Mouse (Mus musculus) spleen, postnatal 36 days (tissue): ENCODE measurements around the gene Arhgap15.
"Not testable (repeated sequence)": the region's sequence is repeated elsewhere in the genome, so short reads cannot be mapped to it uniquely, and the experiment has no call there.

Source experiments
- DNase-seq, 2 experiments: peaks; one replicate each; pipeline ENCODE4 v3.0.0; 2022; ENCODE audit warnings: low spot score in 2 of 2, mixed read lengths in 1 of 2

Arhgap15 gene

DNA sequence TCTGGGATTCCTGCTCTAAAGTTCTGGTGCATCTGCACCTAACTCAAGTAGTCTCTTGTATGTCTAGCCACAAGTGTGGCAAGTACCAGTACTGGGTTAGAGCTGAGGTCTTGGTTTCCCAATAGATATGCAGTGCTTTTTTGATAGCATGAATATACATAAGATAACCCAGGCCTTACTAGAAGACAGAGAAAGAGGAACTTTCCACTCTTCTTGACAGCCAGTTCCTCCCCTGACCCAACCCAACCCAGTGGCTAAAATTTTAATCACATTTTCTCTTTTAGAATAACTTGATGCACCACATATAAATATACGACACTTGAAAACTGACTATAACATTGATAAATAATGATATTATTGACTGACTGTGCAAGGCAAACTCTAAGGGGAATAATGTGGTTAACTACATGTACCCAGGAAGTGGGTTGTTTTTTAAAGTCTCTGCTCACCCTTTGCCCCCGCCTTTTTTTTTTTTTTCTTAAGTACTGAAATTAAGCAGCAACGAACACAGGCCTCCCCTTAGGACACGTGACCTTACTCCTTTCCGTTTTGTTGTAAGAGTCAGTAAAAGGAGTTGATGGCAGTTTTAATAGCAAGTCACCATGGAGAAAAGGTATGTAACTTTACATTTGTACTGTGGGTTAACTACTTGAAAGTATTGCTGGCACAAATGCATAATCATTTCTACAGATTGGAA, at the start of gene Arhgap15:
Gene Arhgap15 (plus strand): TSS at position 538 of the 697 bp plus-strand sequence.
- peak; percentile 66 to 73 for DNase-seq

DNA sequence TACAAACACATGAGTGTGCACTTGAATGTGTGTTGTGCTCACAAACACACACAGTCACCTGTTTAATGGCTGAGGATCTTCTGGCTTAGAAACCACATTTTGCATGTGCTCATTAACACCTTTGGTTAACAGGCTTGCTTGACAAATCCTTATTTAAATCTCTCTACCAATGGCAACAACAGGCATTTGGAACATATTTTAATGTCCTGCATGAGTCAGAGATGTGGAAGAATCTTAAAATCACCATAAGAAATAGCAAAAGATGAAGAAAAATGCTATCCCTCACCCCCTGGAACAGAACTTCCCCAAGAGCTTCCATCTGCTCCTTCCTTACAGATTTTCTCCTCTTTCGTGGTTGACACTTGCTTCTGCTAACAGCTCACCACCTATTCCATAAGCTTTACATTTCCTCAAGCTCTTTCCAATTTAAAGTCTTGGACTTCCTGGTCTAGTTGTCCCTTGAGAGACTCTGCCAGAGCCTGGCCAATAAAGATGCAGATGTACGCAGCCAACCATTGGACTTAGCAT, 35.9 kb upstream of the Arhgap15 start:
- DNase-seq, result no peak

DNA sequence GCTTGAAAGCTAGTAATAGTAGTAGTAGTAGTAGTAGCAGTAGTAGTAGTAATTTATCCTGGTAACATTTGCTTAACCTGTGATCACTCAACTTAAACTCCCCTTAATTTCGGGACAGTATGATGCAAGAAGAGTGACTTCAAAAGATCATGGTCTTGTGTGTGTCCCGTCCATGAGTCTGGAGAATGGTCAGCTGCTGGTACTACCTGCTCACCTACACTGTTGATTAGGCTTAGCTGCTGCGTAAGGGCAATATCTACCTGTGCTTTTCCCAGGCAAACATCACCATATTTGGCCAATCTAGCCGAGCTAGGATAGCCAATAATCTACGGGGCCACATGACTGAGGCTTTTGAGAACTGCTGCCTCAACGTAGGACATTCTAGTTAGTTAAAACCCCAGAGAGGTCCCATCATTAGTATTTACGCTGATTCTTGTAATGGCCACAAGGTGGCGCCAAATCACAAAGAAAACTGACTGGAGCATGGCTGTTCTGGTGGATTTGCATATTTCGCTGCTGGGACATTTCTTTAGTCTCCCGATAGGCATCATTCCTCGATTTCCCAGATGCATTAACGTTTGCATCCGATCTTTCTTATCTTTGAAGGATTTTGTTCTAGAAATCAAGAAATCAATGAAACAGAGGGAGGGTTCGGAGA, 26.0 kb upstream of the Arhgap15 start:
- peak; percentile 45 to 61 for DNase-seq

DNA sequence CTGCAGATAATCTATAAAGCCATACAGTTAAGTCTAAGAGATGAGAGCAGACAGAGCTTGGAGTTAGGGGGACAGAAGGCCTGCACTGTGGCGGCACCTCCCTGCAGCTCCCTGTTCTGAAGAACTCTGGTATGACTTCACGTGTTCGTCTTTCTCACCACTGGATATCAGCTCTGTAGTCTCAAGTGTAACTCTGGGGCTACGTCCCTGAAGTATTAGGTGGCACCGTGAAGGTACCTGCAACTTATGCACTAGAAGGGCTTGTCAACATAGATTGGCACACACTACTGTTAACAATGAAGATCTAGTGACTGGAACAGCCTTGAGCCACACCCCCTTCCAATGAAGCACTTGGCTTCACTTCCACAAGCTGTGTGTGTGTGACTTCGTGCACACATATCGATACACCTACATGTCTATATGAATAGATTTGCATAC, 25.5 kb upstream of the Arhgap15 start:
- no peak for DNase-seq

DNA sequence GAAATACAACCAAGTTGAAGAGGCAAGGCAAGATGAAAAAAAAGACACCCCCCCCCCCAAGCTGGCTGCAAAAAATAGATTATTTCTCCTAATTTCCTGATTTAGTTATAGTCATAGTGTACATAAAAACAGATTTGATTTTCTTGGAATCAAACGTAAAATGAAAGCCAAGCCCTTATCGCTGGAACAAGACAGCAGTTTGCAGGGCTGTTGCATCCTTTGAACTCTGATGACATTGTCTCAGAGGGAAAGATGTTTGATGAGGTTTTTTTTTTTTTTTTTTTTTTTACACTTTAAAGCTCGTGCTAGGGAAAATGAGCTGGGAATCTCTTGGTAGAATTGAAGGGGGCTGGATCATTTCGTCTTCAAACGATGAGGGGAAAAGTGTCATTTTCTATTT, 21.4 kb upstream of the Arhgap15 start:
- DNase-seq, result no peak

GRCm38 (mm10) chr2:43727693-43728092, 20.9 kb upstream of the Arhgap15 start:
- DNase-seq, result peak; percentile 75 to 76

- DNase-seq, result no peak
These were observed 19.8 kb upstream of the Arhgap15 start for GRCm38 (mm10) chr2:43728831-43729230.

GRCm38 (mm10) chr2:43732396-43732795, 16.2 kb upstream of the Arhgap15 start:
- DNase-seq, result no peak

GRCm38 (mm10) chr2:43735071-43735470, 13.6 kb upstream of the Arhgap15 start:
- DNase-seq, result not testable (repeated sequence)

DNA sequence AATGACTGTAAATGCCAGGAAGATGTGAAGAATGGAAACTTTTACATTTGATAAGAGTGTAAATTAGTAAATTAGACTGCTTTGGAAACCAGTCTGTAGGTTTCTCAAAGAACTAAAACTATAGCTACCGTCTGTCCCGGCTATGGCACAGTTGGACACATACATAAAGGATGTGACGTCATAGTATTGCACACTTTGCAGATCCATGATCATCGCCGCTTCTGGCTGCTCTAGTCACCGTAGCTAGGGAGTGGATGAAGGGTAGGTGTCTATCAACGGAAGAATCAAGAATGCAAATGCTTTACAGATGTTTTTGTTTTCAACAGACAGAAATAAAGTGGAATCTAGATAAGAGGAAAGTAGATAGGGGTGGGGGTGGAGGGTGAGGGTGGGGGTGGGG, 11.1 kb upstream of the Arhgap15 start:
- DNase-seq, result no peak

GRCm38 (mm10) chr2:43738562-43739112, 10.0 kb upstream of the Arhgap15 start:
- DNase-seq, result peak; percentile 69 to 74

- DNase-seq, result peak; percentile 47 to 53
These were observed 9.3 kb upstream of the Arhgap15 start for GRCm38 (mm10) chr2:43739190-43739818.

DNA sequence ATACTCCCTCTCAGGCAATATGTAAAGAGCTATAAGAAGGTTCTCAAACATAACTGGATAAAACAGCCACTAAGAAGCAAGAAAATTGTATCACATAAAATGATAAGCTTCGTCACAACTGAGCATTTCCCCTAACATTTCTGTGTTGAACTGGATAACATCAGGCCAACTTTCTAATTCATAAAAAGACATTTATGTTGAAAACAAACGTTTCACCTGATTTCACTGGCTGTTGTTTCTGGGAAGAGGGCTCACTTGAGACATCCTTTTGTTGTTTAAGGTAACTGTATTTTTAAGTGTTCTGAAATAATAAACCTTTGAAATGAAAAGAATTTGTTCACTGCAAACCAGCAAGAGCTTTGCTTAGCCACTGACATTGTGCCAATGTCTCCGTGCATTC, 697 bp downstream of the Arhgap15 start:
- DNase-seq, result no peak

DNA sequence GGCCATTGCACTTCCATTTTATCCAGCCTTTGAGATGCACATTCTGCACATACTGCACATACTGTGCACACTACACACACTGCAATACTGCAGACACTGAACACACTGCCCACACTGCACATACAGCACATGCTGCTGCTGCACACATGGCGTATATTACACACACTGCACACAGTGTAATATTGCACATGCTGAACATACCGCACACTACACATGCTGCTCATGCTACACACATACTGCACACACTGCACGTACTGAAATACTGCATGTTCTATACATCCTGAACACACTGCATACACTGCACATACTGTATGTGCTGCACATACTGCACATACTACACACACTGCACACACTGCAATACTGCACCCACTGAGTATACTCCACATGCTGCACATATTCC, 7.3 kb downstream of the Arhgap15 start:
- DNase-seq, result no peak

DNA sequence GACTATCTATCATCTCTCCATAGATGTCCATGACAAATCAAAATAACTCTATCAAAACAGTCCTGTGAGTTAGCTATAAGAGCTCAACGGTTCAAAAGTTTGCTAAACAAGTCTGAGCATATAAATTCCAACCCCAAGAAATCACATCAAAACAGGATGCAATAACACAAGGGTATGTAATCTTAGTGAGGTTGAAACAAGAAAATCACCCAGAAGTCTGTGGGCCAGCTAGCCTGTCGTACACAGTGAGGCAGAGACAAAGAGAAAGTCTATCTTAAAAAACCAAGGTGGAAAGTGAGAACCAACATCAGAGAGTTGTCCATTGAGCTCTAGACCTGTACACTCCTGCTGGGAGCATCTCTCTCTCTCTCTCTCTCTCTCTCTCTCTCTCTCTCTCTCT, 8.0 kb downstream of the Arhgap15 start:
- DNase-seq, result no peak

- DNase-seq, result no peak
These were observed 13.1 kb downstream of the Arhgap15 start for GRCm38 (mm10) chr2:43761735-43762134.

DNA sequence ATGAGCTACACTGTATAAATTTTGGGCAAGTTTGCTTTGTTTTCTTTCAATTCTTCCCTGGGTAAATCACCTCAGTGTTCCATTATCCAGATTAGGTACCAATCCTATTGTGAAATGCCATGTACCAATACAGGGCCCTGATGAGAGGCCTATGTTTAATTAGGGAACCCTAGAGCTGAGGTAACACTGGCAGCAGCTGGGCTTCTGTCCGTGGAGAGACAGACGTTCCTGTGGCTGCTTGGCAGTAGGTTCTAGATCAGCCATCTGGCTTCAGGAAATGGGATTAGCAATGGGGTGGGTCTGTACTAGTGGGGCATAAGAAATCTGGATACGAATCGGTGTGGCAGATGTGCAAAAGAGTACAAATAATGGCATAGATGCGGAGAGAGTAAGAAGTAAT, 14.7 kb downstream of the Arhgap15 start:
- no peak for DNase-seq

DNA sequence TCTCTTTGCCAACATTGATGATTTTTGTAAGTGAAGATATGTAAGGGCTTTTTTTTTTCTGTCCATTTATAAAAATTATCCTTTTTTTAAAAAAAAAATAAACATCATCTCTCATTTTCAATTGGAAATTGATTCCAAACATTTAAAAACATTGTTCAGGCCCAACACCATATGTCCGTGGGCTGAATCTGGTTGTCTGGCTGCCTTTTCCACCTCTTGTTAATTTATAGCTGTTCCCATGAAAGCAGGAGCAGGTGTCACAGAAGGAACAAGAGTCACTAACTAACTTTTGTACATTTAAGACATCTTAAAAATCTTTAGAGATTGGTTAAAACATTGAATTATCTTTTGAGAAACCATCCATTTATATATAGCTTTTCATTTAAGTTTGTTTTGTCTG, 15.8 kb downstream of the Arhgap15 start:
- DNase-seq, result no peak

DNA sequence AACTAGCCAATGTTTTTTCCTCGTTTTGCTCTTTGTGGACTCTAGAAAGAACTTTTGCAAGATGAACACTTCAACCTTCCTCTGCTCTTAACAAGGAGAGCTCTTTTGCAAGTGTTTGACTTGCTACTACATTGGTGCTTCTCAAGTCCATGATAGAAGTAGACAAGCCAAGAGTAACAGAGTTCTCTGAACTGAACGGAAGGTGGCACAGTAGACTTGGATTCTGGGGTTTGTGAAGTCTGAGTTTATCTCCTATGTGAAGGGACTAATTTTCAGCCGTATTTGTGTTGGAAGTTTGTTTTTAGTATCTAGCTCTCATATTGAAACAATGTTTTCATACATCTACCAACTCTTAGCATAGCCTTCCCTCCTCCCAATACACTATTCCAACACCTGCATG, 17.6 kb downstream of the Arhgap15 start:
- no peak for DNase-seq

DNA sequence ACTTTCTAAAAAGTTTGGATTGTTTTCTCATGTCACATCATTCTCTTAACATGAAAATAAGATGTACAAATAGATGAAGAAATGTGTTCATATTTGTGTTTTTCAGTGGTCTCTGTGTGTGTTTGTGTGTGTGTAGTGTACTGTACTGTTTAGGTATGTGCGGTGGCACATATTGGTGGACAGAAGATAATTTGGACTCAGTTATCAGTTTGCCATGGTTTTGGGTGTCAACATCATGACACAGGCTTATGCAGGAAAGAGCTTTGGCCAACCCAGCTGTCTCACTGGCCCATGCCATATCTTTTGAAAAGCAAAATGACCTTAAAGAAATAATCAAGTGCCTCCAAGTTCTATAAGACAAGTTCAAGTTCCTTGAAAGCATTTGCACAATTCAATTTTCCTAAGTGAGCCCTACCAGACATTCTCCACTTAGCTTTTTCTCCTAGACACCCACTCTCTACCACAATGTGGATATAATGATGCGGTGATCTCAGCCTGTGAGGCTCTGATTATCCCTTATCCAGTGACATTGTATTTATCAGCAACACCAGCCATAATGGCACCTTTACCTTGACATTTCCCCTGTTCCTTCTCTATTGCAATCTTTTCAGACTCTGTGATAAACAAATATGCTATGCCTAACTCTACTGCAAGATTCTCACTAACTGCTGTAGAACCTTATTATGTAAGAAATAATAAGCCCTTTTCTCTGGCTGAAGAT, 21.4 kb downstream of the Arhgap15 start:
- DNase-seq, result no peak

DNA sequence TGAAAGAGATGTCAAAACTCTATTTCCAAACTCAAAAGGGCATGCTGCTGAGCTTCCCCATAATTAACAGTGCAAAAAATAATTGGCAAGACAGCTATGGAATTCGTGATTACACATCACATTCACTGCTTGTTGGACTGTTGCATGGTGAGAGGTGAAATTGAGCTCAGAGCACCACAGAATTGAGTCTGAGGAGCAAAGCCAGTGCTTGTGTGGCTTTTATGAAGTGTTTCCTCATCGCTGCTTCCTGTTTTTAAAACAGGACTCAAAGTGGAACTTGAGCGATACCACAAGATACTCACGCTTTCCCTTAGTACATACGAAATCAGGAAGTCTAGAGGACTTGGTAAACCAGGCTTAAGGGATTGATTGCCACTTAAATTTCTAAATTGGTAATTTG, 24.0 kb downstream of the Arhgap15 start:
- peak; percentile 66 to 72 for DNase-seq

DNA sequence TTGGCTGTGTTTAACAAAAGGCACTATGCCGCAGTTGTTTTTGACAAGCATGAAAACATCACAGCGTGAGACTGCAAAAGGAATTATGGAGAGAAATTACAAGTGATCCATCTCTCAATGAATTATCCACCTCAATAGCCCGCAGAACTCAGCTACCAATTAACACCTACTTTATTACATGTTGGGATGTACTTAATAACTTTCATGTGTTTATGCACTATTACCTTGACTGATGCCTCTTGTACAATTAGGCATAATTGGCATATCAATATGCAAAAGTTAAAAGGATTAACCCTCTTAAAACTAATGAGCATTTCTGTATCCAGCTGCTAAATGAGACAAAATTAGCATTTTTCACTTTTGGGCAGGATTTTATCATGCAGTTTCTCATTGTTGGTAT, 33.5 kb downstream of the Arhgap15 start:
- no peak for DNase-seq
